Mouse (Mus musculus): Measurements from ENCODE around the gene Cpsf3.
A peak's percentile ranks its signal among the peaks of the same experiment; 100 is the strongest.

Cpsf3 gene

GRCm38 (mm10) chr12:21284761-21285441 is at the start of gene Cpsf3:
Cpsf3 (plus strand) TSS chr12:21285391.
- DNase-seq = no peak

DNA sequence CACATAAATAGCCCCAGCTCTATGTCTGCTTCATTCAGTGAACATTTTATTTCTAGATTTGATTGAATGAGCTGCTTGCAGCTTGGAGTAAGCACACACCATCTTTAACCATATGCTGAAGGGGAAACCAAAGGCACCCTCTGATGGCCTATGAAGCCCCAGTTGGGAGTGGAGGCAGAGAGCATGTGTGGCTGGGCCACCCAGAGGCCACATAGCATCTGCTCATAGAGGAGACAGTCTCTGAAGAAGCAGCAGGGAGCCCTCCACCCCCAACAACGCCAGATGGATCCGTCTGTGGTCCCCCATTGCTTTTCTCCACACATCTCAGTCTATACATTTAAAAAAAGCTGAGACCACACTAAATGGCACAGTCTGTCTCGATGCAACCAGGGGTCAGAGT is 43.2 kb upstream of the Cpsf3 start:
- no peak for DNase-seq

DNA sequence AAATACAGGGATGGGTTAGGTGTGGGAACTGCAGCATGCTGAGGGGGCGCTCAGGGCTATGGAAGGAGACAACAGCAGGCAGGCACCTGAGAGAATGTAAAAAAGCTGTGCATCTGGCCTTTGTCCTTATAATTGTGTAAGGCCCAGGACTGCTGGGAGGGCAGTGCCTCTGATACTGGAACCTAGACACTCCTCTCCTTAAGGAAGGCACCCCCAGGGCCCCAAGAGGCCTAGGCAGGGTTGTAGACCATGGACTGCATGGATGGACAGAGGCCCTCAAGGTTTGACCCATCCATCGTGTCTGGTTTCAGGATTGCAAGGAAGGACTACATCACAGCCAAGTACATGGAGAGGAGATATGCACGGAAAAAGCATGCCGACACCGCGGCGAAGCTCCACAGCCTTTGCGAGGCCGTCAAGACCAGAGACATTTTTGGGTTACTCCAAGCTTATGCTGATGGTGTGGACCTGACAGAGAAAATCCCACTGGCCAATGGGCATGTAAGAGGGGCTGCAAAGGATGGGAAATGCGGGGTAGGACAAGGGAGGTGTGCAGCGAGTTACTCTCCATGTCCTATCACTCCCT is 40.7 kb upstream of the Cpsf3 start:
- no peak for DNase-seq

DNA sequence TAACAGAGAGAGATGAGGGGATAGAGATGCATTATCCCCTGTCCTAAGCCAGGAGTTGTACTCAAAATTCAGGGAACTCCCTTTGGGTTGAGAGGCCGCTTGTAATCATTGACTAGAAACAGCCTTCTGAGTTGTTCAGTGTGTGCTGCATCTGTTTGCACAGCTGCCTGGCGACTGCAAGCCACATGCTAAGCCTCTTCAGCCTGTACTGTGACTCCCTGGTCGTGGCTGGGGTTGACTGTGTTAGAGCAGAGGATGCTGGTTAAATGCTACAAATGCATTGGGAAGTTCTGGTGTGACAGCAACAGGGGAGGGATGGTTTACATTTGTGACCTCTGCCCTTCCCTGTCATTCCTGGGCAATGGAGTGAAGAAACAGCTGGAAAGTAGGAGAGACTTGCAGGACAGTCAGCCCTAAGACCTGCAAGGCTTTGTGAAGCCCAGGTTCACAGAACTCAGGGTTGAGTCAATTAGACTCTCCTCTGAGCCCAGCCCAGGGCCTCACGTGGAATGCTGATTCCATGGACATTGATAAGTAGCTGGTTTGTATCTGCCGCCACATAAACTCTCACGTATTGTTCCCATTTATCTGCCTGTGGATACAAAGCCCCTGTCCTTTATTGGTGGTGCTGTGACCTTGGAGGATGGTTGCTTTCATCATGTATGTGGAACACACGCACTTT is 37.3 kb upstream of the Cpsf3 start:
- DNase-seq = no peak

DNA sequence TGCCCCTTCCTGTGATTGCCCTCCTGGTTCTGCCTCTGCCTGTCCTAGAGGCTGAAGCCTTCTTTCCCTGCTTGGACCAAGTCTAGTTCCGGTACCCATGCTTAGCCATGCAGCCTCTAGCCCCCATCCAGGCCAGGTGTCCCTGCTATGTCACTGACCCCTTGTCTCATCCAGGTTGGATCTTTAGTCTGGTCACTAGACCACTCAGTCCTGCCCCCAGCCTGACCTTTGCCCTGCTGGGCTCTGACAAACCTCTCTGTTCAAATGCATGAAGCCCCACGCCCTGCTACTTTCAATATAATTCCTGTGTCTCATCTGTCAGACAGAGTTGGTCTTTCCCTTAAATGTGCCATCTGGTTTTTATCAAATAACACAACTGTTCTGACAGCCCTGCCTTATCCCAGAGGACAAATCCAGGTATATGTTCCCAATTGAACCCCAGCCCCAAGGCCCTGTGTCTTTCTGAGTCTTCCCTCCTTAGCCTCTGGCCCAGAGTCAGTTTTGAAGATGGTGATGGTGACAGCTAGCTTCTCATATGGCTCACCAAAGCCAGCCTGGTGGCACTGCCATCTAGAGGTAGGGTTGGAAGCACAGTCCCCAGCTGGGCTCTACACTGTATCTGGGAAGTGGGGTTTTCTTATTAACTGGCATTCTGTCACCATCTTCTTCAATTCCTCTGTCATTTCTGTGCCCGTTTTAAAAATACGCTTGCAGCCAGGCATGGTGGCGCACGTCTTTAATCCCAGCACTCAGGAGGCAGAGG is 24.5 kb upstream of the Cpsf3 start:
- peak; percentile 37 for DNase-seq

- DNase-seq = no peak
Observed at GRCm38 (mm10) chr12:21261521-21261920, 23.7 kb upstream of the Cpsf3 start.

DNA sequence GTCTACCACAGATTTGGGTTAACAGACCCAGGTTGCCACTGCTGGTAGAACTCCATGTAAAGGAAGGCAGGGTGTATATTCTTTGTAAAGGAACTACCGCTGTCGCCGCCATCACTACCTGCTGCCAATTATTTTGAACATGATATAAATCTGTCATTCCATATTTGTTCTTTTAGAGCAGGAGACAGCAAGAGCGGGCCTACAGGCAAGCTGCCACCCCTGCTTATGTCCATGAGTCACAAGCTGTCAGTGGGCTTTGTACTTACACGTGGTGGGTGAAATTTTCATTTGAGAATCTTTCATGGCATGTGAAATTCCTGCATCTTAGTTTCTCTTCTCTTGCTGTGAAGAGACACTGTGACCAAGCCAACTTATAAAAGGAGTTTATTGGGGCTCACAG is 21.9 kb upstream of the Cpsf3 start:
- DNase-seq = no peak

- DNase-seq = peak; percentile 59
Observed at GRCm38 (mm10) chr12:21264241-21264640, 20.9 kb upstream of the Cpsf3 start.

DNA sequence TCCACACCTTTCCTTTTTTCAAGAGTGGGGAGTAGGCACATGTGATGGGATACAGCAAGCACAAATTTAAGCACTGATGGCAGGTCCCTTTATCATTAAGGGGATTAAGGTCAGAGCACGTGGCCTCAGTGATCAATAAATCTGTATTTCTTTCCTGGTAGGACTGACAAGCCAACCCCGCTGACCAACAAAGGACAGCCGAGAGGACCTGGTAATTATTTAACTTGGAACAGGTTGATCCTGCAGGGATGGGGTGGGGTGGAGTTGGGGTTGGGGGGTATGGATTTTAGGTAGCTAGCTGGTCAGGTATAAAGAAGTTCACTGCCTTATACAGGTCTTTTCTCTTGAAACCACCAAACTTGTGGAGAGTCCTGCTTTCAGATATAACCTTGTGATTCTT is 20.2 kb upstream of the Cpsf3 start:
- no peak for DNase-seq

DNA sequence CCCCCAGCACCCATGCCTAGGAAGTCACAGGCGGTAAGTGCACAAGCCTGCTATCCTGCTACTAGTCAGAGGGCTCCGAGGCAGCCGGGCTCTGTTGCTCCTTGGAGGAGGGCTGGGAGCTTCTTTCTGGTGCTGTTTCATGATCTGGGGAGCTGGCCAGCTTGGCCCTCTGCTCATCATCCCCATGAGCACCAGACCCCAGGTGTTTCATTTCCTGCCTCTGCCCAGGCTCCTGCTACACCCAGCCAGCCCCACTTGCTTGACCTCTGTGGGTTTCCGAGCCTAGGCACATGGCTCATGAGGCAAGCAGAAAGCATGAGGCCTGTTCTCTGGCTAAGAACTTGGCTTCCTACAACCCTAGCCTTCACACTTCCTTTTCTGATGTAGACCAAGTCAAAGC is 19.7 kb upstream of the Cpsf3 start:
- DNase-seq = no peak

DNA sequence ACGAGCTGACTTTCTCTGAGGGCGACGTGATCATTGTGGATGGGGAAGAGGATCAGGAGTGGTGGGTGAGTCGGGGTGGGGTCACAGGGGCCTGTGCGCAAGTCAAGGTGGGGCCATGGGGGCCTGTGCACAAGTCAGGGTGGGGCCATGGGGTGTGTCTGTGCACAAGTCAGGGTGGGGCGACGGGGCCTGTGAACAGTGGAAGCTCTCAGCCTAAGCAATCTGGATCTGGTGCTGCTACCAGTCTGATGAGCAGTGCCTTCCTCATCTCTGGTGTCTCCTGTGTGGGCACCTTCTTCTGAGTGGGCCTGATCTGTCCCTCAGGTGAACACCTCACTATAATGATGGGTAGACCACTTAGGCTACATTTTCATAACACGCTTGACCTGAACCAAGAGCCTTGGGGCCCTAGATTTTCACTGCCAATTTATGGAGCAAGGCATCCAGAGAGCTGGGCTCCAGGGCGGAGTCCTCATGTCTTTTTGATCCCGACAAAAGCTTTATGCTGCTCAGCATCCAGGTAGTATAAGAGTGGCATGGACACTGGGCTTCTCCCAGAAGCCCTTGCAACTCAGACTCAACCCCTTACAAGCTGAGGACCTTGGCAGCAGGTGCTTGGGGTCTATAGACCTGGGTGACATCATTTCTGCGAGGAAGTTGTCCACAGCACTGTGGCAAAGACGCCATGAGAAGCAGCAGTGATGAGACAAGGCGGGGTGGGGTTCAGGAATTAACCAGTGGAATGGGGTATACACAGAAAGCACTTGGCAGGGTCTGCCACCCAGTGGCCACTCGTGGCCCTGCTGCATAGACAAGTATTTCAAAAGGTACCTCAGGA is 19.0 kb upstream of the Cpsf3 start:
- peak; percentile 73 for DNase-seq

DNA sequence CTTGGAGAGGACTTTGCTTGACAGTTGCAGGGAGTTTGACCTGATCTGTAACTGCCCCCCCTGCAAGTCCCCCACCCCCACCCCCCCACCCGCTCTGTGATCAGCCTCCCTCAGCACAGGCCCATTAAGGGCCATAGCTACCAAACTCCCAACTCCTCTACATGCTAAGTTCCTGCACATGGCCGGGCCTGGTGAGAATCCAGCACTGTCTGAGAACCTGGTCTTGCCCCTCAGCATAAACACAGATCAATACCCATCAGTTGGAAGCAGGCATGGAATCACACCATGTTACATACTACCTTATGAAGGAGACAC is 18.4 kb upstream of the Cpsf3 start:
- DNase-seq = no peak

DNA sequence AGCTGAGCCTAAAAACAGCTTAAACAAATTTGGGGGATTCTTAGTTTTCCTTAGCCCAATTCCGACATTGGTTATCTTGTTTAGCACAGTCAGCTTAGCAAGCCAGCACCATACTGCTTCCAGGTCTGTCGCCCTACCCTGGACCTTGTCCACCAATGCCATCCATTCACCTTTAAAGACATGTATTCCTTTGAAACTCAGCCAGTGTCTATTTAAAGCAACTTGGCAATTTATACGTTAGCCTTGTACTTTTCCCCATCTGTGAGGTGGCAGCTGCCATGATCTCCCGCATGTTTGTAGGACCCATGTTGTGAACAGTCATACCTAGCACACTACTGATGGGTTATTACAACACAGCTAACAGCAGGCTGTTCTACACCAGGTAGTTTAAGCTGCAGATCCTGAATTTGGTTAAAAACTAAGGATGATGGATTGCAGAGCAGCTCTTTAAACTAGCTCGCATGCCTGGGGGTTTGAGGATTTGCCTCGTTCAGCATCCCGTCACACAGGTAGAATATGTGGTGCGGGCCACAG is 17.0 kb upstream of the Cpsf3 start:
- no peak for DNase-seq

- no peak for DNase-seq
Observed at GRCm38 (mm10) chr12:21274446-21274845, 10.7 kb upstream of the Cpsf3 start.

DNA sequence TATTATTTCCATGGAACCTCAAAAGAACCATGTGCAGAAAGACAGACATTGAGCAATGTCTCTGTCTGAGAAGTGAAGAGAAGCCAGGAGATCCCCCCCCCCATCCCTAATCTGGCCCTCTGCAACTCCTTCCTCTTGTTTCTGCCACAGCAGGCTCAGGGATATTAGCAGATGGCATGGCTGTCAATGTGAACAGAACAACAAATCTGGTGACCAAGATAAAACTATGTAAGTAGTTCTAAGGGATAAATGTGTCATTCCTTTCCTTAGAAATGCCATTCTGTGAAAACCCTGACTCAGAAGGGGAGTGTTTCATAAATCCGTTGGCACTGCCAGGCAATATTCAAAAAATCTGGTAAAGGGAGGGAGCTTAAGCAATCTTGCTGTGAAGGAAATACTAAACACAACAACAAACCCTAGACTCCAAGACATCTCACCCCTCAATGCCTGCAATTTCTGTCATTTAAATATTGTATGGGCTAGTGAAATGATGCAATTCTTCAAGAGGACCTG is 7.8 kb upstream of the Cpsf3 start:
- no peak for DNase-seq

DNA sequence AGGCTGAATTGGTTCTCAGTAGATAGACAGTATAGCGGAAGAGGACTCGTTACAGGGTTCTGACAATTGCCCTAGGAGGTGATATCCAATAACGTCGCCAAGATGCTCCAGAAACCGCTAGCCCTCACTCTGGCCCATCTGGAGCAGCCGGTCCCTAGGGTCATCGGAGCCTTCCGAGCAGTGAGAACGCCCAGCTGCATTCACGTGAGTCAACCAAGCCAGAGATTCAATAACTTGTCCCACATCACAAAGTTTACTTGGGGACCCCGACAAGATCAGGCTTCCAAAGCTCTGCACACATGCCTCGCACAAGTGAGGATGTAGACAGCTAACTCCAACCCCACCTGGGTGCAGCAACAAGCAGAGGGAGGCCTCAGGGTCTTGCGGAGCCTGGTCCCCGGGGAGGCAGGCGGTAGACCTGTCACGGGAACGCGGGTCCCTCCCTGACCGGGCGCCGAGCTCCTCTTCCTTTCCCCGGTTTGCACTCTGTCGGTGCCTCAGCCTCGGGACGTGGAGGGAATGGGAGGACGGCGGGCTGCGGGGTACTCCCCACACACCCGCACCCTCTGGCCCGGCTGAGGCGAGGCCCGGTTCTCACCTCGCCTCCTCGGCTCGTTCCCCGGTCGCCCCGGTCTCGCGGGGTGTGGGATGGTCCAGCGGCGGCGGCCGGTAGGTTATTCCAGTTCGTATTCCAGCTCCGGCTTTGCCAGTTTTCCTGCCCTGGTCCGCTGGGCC is 484 bp downstream of the Cpsf3 start:
- DNase-seq = no peak

DNA sequence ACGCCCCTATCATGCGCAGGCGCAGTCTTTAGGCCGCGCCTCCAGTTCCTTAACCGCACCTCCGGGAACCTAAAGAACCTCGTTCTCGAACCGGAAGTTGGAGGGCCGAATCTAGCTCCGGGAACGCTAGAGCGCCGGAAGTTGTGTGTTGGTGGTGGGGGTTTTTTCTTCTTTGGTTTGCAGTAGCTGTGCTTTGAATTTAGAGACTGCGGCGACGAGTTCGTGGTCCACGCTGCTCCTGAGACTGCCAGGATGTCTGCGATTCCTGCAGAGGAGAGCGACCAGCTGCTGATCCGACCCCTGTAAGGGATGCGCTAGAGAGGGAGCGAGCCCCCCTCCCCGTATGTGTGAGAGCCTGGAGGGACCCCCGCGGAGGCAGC is 1.0 kb downstream of the Cpsf3 start, which contains the start of gene Itgb1bp1:
Gene Itgb1bp1 (minus strand): TSS at position 42 of the 380 bp plus-strand sequence.
- peak; percentile 100 for DNase-seq

DNA sequence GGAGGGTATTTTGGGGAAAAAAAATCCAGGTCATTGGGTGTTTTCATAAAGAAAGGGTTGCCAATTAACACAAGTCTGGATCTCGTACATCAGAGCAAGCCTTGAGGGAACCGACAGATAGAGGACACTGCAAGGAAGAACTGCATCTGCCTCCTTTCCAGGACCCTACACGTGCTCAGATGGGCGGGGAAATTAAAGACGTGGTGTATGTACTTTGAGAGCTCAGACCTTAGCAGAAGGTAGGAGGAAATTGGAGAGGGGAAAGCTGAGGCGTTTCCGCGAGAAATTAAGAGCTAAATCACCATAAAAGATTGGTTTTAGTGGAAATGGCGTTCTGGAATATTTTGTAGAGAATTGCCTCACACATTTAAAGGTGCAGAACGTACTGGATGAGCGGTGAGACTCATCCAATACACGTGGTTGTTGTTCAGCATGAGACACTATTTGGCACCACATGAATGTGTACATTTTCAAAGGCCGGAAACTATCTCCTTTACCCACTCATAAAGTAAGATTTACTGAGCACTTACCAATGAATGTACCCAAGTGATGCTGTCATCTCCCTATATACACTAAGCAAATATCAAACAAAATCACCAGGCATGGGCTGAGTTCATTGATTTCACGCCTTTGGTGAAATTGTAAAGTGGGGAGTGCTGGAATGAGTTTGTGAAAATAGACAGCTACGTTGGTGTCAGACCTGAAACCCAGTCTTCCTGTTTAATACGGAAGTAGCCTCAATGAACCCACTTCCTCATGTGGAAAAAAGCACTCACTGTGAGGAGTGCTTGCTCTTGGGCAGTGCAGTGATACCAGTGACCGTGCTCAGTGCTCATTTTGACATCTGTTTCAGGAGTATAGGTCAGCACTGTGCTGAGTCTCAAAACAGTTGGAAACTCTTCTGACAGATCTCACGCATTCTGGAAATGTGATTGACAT is 1.8 kb downstream of the Cpsf3 start:
- DNase-seq = peak; percentile 29

GRCm38 (mm10) chr12:21288716-21289395 is 3.7 kb downstream of the Cpsf3 start:
- DNase-seq = peak; percentile 64

GRCm38 (mm10) chr12:21289651-21290050 is 4.5 kb downstream of the Cpsf3 start:
- DNase-seq = peak; percentile 27

All from lung, postnatal 14 days (tissue).